Mouse (Mus musculus) right cerebral cortex, adult 2 months (tissue): ENCODE results near the gene Hddc3.
"Not testable (repeated sequence)": the region's sequence is repeated elsewhere in the genome, so short reads cannot be mapped to it uniquely, and the experiment has no call there.

Source experiments
- DNase-seq, 2 experiments: peaks; one replicate each; pipeline ENCODE4 v3.0.0; 2021 to 2022; ENCODE audit warnings: low spot score in 2 of 2

The Hddc3 gene

GRCm38 (mm10) chr7:80342858-80343257 is at the start of gene Hddc3:
Gene Hddc3, plus strand, starts transcription at chr7:80343104.
- peak; percentile 98 to 99 for DNase-seq

- peak; percentile 98 for DNase-seq
Observed at GRCm38 (mm10) chr7:80294062-80294763, 48.7 kb upstream of the Hddc3 start, which contains the start of gene Prc1. Gene Prc1, plus strand, starts transcription at chr7:80294450.

- DNase-seq, result no peak
Observed at GRCm38 (mm10) chr7:80294764-80295648, 47.9 kb upstream of the Hddc3 start.

GRCm38 (mm10) chr7:80296462-80296861 is 46.4 kb upstream of the Hddc3 start:
- no peak for DNase-seq

- no peak for DNase-seq
Observed at GRCm38 (mm10) chr7:80297041-80297440, 45.9 kb upstream of the Hddc3 start.

GRCm38 (mm10) chr7:80298754-80299153 is 44.1 kb upstream of the Hddc3 start:
- no peak for DNase-seq

- no peak for DNase-seq
Observed at GRCm38 (mm10) chr7:80299568-80299967, 43.3 kb upstream of the Hddc3 start.

- DNase-seq, result no peak
Observed at GRCm38 (mm10) chr7:80301522-80301921, 41.4 kb upstream of the Hddc3 start.

GRCm38 (mm10) chr7:80307766-80308165 is 35.1 kb upstream of the Hddc3 start:
- DNase-seq, result no peak

- no peak for DNase-seq
Observed at GRCm38 (mm10) chr7:80310771-80311170, 32.1 kb upstream of the Hddc3 start.

GRCm38 (mm10) chr7:80315733-80316132 is 27.2 kb upstream of the Hddc3 start:
- DNase-seq, result no peak

GRCm38 (mm10) chr7:80317439-80318115 is 25.3 kb upstream of the Hddc3 start:
- DNase-seq, result no peak

GRCm38 (mm10) chr7:80318670-80319069 is 24.2 kb upstream of the Hddc3 start:
- DNase-seq, result no peak

- no peak for DNase-seq
Observed at GRCm38 (mm10) chr7:80319846-80320496, 22.9 kb upstream of the Hddc3 start.

GRCm38 (mm10) chr7:80323336-80323735 is 19.6 kb upstream of the Hddc3 start:
- DNase-seq, result no peak

GRCm38 (mm10) chr7:80324043-80324815 is 18.7 kb upstream of the Hddc3 start, which contains the start of gene Rccd1:
Gene Rccd1, minus strand, starts transcription at chr7:80324454.
- DNase-seq, result peak; percentile 96 to 98

- DNase-seq, result not testable (repeated sequence)
Observed at GRCm38 (mm10) chr7:80324816-80325119, 18.1 kb upstream of the Hddc3 start.

GRCm38 (mm10) chr7:80325292-80325868 is 17.5 kb upstream of the Hddc3 start:
- DNase-seq, result no peak

- DNase-seq, result no peak
Observed at GRCm38 (mm10) chr7:80326076-80326475, 16.8 kb upstream of the Hddc3 start.

- no peak for DNase-seq
Observed at GRCm38 (mm10) chr7:80330278-80330677, 12.6 kb upstream of the Hddc3 start.

GRCm38 (mm10) chr7:80331433-80331832 is 11.5 kb upstream of the Hddc3 start:
- no peak for DNase-seq
